Mouse (Mus musculus): ENCODE results near the gene Aldh1a2.

The Aldh1a2 gene

DNA sequence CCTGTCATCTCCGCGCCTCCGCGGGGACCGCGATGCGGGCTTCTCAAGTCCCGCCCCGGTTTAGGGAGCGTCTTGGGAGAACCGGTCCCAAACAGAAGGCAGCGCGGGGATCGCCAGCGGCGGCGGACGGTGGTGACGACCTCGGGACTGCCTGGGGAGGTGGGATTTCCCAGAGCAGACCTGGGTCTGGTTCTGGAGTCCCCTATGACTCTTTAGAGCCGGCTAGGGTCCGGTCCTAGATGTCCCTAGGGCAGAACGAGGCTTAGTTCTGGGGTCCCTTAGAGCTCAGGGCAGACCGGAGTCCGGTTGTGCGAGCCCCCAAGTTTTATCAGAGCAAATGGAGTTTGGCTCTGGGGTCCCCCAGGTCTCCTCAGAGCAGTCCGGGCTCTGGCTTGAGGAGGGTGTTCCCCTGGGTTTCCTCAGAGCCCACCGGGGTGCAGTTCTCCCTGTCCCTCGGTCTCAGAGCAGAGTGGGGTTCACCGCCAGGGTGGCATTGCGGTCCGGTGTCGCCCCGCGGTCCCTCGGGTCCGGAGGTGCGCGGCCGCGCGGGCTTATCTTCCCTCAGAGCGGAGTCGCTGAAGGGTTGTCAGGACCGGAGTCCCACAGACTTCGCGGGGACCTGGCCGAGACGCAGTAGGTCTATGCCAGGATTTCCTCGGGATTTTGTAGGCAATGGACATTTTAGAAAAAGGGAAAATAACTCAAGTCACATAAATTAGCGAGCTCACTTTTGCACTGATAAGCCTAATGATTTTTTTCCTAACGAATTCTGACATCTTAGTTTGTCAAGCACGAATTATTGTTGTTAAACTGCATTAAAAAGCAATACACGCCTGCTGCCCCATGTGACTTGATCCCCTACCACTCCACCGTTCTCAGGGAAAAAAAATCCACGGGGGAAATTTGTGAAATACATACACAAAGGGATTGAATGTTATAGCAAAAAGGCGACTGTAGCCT lies 727 bp downstream of the Aldh1a2 start:
- peak; percentile 28 to 39 for DNase-seq

DNA sequence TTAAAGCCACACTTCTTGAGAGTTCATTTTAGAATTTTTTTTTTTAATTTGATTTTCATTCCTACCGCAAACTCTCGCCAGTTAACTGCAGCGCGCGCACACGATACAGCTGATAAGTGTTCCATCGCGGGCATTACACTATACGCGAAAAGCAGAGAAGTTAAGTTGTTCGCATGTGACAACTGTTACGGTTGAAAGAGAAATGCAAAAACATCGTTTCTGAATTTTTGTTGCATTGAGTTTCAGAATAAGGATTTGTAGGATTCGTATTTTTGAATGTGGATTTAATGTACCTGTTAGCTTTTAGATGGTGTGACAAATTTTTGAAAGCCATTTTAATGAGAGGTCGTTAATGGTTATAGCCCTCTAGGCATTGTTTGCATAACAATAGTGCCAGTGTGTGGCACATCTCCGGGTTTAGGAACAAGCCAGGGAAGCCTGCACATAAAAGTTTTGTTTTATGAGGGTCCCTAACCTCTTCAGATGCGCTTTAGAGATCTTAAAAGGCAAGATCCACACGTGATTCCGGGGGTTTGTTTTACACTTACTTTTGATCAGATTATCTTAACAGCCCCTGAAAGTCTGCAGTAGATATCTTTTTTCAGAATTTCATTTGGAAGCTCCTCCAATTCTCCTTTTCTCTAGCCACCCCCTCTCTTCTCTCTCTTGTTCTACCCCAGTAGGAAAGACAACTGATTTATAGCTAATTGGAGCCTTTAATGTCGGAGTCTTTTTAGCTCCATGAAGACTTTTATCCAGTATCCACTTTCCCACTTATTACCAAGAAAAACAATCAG lies 1.6 kb downstream of the Aldh1a2 start:
- DNase-seq, result peak in 1 of 2 experiments; percentile 10

DNA sequence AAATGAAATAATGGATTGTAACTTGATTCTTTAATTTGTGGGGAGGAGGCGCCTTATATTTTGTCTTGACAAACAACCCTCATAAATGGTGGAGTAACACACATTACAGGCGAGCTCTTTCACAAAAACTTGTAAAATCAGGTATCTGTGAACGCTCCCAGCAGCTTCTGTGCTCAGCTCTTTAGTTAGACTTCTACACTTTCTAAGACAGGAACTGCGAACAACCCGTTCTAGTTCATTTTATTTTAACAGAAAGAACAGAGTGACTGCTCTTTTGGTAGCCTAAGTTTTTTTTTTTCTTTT lies 2.2 kb downstream of the Aldh1a2 start:
- DNase-seq, result no peak

DNA sequence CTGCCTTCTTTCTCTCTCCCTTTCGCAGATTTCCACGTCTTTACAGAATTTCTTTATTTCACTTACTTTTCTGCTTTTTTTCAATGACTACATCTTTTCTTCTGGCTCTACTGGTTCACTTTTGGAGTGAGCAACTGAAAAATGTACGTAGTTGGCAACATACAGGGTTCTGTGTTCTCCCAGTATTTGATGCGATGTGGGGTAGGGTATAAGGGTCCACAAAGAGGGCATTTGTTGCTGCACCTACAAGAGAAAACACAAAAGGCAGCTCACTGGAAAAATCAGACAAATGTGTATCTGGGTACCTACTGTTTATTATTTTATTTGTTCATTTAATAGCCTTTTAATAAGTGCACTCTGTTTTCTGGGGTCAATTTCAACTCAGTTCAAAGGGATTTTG lies 3.6 kb downstream of the Aldh1a2 start:
- no peak for DNase-seq

DNA sequence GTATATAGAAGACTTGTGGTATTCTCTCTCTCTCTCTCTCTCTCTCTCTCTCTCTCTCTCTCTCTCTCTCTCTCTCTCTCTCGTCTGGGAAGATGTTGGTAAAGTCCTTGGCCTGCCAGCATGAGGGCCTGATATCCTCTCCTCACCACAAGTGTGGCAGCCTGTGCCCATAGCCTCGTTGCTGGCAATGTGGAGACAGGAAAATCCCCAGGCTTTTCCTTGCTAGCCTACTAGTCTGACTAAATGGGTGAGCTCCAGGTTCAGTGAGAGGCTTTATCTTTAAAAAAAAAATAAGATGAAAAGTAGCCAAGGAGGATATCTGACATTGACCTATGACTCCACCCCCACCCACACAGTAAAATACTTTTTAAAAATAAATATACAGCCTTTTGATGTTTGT lies 4.8 kb downstream of the Aldh1a2 start:
- DNase-seq, result no peak

DNA sequence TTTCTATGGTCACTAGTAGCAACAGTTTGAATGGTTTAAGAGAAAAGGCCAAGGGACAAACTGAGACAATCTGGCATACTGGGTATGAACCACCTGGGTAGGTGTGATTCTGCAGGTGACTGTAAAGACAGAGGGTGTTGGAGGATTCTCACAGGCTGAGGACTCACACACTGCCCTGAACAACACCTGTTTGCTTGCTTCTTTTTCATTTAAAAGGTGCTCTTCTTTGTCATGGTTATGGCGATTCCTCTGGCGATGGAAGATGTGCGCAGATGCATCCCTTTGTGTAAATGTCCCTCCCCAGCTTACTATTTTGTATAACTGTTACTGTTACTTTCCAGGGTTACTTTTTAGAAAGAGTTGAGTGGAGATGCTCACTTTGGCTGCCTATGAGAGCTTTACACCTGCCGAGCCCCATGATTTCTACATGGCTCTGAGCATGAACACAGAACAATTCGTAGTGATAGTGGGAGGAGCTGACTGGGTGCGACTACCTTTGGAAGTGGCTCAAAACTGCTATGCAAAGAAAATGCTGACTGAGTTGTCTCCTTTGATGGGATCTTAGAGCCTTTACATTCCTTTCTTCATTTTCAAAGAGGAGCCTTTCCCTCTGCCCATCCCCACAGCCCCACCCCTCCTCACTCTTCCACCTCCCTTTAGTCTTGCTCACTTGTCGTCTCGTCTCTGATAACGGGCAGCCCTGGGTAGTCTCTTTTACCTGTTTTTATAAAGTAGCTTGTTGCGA lies 11.8 kb downstream of the Aldh1a2 start:
- DNase-seq, result no peak

DNA sequence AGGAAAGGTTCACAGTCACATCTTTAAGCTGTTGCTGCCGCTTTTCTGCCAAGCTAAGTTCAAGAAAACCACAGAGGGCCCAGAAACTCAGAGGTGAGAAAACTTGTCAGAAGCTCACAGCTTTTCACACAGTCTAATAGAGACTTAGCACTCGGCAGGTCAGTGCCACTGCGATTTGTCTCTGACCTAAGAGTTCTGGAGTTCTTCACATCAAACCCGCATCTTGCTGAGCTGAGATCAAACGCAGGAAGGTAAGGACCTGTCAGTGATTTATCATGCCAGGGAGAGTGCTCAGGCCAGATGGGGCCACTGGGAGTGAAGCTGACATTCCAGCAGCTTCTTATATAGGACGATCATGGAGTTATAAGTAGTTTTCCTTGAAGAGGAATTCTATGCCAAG lies 14.4 kb downstream of the Aldh1a2 start:
- no peak for DNase-seq

DNA sequence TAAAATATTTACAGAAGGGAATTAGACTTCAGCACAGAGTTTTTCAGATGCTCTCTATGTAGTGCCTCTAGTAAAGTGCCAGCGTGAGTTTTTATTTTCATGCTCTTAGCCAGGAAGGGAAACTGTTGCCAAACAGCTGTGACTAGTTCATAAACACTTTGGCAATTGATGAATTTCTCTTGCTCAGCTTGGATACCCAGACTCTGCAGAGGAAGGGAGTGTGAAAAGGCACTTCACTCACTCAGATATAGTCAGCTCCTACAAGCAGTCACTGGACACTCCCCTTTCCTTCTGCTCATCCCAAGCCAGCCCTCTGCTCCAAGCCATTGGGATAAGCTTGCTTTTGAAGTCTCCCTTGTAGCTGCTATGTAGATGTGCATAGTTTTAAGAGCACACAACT lies 21.0 kb downstream of the Aldh1a2 start:
- DNase-seq, result no peak

DNA sequence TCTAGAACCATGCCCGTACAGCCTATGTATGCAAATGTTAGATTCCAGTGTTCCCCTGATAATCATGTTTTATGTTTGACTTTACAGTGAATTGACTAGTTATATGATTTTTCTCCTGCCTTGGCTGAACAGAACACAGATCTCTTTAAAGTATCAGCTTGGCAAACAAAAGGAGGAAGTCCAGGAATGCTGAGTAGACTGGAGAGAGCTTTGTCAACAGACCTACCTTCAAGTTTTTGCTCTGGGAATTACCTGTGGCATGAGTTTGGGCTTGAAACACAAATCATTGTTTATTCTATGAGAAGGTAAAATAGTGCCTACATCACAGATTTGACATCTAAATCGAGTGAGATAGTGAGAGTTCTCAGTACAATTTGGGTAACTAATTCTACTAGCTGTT lies 24.3 kb downstream of the Aldh1a2 start:
- DNase-seq, result no peak

DNA sequence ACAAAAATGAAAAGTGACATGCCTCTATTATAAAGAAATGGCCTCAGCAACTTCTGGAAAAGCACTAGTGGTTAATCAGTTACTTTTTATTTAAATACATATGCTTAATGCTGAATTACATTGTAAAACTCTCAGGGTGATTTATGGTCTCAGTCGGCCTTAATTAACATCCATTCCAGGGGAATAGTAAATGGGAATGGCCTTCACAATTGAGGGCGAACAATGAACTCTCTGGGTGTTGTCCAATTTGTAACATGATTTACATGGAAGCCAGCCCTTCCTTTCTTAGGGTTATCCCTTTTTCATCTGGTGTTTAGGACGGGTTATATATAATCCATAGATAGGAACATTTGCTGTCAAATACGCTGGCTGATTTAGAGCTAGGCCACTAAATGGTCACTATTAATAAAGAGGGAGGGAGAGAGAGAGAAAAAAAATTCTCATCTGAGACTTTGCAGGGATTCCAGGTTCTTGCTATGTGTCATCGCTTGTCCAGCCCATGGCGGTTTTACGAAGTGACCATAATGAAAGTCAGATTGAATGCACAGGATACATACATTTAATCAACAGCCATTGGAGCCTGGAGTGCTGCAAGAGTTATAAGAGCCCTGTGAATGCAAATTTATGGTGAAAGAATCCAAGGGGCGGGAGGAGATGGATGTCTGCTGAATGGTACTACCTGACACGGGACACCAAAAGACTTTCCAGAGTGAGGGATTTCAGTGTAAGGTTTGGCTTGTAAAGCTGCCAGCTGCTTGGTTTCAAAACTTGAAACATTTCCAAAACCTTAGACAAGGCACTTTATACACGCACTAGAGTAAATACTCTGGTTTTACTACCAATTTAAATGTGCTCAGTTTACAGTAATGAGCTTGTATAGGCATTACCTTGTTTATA lies 26.2 kb downstream of the Aldh1a2 start:
- DNase-seq, result no peak

DNA sequence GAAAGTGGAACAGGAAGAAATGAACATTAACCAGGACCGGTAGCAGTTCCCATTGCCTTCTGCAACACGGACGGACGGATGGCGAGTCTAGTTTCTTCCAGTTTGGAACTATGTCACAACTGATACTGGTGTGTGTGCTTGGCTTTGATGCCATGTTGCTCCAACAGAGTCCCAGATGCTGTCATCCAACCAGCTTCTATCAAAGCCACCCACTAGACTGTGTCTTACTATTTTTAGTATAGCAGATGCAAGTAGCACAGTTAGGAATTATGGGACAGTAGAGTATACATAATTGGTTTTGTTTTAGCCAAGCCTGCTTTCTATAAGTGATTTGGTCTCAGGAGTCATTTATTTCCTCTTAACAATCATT lies 26.8 kb downstream of the Aldh1a2 start:
- DNase-seq, result no peak

DNA sequence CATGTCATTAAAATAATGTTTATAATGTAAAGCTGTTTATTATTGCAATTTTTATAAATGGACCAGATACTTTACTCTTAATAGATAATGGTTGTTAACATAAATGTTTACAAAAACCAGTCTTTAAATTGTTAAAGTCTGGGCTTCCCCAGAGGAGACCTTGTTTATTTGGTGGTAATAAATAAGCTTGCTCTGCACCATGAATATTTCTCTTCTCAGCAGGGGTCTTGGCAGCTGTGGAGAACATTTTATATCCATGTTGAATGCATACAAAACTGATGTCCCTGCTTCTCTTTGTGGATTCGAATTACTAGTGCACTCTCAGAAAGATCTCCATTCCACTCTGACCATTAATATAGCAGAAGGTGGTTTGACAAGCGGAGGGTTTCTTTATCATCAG lies 38.8 kb downstream of the Aldh1a2 start:
- no peak for DNase-seq

DNA sequence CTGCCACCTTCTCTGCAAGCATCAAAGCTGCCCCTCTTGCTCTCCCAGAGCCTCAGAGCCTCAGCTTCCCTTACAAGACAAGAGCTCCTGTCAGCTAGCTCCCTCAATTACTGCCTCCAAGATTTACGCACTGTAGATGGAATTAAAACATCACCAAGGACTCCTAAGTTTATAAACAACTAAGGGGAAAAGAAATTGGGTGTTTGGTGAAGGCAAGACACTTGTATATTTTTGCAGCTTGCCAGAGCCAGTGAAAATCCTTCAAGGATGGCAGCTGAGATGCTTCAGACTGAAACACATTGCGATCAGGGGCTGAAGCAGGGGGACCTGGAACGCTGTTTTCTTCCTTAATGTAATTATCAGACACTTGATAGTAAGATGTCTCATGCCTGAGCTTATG lies 47.1 kb downstream of the Aldh1a2 start:
- DNase-seq, result peak in 1 of 2 experiments; percentile 11

DNA sequence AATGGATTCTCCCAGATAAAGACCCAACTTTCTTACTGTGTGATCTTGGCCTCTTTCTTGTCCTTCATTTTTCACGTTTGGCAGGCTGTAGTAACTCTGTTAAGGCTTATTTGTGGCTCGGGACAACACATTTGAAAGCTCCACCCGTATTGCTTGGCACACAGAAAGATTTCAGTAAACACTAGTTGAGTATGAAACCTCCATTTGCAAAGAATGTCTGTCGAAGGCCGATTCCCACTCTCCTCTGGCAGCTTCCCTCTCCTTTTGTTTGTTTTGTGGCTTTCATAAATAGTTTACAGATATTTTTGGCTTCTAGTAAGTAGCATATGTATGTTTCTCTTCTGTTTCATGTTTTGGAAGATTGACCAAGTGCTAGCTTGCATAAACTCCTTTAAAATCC lies 54.1 kb downstream of the Aldh1a2 start:
- no peak for DNase-seq

DNA sequence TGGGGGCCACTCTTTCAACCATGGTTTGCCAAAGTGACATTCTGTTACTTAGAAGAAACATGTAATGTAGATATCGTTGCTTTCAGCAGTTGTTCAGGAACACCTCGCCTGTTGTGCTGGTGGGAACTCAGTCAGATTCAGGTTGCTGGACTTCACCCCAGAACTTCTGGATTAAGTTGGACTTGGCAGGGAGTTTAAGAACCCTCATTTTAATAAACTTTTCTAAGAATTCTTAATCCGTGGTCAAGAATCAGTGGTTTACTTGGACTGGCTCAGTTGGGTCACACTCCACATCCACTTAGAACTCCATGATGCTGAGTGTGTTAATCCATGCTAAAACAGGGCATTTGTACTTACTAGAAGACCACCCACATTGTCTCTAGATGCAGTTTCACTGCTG lies 54.6 kb downstream of the Aldh1a2 start:
- DNase-seq, result no peak

DNA sequence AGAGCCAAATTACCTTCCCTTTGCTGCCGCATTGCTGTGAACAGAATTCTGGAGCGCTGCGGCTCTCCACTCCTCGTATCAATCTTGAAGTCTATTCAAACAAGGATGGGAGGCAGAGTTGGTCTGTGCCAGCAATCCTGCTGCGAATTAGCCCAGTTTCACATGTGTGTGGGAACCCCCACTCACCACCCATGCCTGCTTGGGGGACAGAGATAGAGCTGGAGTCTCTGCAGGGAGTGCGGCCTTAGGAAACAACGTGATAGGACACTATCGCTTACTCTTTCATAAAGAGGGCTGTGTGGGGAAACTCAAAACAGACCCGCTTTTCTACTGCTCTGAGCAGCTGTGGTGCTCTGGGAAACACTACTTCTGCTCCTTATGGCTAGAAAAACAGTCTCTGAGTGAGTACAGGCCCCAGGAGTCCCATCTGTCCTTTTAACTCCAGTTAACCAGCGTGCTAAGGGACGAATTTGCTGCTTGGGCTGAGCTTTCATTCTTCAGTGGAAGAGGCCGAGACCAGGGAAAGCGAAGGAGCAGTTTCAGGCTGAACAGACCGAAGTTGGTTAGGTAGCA lies 60.6 kb downstream of the Aldh1a2 start:
- no peak for DNase-seq

DNA sequence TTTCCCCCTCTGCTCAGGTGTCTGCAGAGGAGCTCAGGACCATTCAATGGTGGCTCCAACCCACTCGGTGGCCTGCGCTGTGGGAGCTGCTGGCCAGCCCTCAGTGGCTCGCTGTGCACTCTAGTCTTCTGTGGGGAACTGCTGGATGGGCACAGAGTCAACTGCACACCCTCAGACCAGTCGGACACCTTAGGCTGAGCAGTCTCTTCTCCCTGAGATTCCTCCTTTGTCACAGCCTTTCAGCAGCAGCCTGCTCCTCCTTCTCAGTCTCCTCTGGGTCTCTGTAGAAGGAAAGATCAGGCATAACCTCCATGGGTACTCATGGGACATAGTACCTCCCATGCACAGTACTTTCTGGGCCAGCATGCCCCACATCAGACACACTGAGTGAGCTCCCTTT lies 63.2 kb downstream of the Aldh1a2 start:
- DNase-seq, result no peak

DNA sequence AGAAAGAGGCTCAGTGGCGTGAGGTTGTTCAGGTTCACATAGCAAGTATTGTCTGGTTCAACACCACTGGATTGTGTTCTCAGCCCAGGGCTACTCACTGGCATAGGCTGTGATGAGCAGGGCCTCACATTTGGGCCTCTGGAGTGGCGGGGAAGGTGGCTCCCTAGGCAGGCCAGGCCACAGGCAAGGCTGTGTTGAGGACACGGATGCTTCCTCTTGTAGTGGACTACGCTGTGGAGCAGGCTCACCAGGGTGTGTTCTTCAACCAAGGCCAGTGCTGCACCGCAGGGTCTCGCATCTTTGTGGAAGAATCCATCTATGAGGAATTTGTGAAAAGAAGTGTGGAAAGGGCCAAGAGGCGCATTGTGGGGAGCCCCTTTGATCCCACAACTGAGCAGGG lies 67.6 kb downstream of the Aldh1a2 start:
- no peak for DNase-seq

DNA sequence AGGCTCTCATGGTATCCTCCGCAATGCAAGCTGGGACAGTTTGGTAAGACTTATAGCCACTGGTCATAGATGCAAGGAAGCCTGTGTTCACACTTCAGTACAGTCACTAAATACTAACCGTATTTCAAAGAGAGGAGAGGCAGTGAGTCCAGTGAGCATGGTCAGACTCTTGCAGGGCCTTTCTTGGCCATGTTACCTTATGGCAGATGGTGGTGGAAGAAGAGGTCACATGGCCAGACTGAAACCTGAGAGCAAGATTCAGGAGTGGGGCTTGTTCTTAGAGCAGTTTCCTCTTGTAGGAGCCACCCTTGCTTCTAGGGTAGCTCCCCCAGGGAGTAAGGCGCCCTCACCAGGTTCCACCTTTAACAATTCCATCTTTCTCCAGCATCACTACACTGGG lies 69.6 kb downstream of the Aldh1a2 start:
- no peak for DNase-seq

DNA sequence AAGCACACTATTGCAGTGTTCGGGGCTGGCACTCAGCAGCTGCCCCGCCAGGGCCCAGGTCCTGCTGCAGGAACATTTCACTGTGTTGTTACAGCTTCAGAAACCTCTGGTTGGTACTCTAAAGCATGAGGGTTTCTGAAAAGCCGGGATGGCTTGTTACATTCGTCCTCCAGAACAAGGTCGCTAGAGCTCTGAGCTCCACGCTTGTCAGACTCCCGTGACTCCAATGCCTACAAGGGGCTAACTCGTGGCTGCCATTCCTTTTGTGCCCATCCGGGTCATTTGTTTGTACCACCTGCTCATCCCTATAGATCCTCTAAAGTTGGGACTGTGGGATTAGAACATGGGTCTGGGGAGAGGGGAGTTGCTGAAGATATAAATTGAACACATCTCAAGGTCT lies 70.8 kb downstream of the Aldh1a2 start:
- DNase-seq, result no peak

DNA sequence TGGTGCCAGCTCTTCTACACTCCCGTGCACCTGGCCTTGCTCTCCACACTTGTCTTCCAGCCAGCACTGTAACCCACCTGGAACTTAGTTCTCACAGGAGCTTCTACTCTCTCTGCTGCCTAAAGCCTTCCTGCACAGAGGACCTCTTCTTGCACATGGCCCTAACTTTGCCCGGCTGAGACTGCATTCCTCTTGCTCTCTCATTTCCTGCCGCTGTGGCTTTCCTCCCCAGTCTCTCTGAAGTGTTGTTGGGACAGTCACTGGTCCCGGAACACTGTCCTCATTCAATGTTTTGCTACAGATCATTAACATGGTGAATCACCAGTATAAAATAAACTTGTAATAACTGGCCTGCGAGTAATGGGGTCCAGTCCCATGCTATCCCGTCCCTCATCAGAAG lies 73.1 kb downstream of the Aldh1a2 start:
- peak; percentile 5 to 24 for DNase-seq

DNA sequence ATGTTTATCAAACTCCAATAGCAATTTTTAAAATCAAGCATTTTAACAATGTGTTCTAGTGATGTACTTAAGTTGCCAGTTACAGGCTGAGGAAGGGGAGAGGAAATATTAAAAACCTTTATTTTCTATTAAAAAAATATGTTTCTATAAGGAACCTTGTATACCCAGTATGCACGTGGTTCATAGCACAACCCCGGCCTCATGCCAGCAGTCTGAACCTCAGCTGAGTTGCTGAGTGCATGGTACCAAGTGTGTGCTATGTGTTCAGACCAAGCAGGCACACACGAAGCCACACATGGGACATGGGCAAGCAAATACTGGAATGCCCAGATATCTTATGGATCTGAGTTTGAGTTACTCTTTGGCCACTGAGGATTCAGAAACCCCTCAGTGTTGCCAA lies 74.2 kb downstream of the Aldh1a2 start:
- peak in 1 of 2 experiments; percentile 9 for DNase-seq

All from lung, postnatal 4 days (tissue).